Comparison of ENCODE assay signal across 7 mouse cellular contexts in genomic region chr2:138245631-138246289, GRCm38 (mm10). TPM values are rescaled to one million over a fixed set of nuclear protein-coding genes. Genes with fewer than 3 reads are reported as not detected.
A peak's percentile ranks its signal among the peaks of the same experiment; 100 is the strongest.
DNase-seq lines count a peak whose midpoint lies in the region; ATAC-seq lines count a peak whose summit lies in the region.

No protein-coding gene starts in this region.

- H3K27ac ChIP-seq in midbrain, embryonic 13.5 days = no peak overlapping the region
- H3K27ac ChIP-seq in midbrain, embryonic 11.5 days (ENCODE audit: low read depth, low read length) = no peak overlapping the region
- H3K27ac ChIP-seq in stomach, embryonic 15.5 days = peak overlapping the region; percentile 57

- no peak overlapping the region for H3K4me3 ChIP-seq in midbrain, embryonic 13.5 days (replicated peaks)
- H3K4me3 ChIP-seq in midbrain, embryonic 11.5 days (ENCODE audit: low read depth, low read length) = no peak overlapping the region
- no peak overlapping the region for H3K4me3 ChIP-seq in stomach, embryonic 15.5 days (replicated peaks)

- intact Hi-C loops in left cerebral cortex, postnatal 25 days (cut with DNase I) = no loop called here

- no peak overlapping the region for H3K4me2 ChIP-seq in midbrain, embryonic 13.5 days (replicated peaks)
- no peak overlapping the region for H3K4me2 ChIP-seq in midbrain, embryonic 11.5 days
- no peak overlapping the region for H3K4me2 ChIP-seq in stomach, embryonic 15.5 days

- WGBS in midbrain, embryonic 13.5 days = 66% methylated on average over 2 of the region's 2 CpGs
- WGBS in midbrain, embryonic 11.5 days = 78% methylated on average over 2 of the region's 2 CpGs
- 43% methylated on average over 2 of the region's 2 CpGs for WGBS in stomach, embryonic 15.5 days

- no peaks in the 10 kb centered on the region for H3K4me1 ChIP-seq in midbrain, embryonic 13.5 days (replicated peaks)
- H3K4me1 ChIP-seq in midbrain, embryonic 11.5 days (ENCODE audit: control insufficient read depth, insufficient read depth, low read length) = no peaks in the 10 kb centered on the region
- 0 out of 2 replicates have a peak, but pooled peaks cover 4% of the 10 kb centered on the region for H3K4me1 ChIP-seq in stomach, embryonic 15.5 days

- no peak overlapping the region for H3K9ac ChIP-seq in midbrain, embryonic 13.5 days (replicated peaks)
- no peak overlapping the region for H3K9ac ChIP-seq in midbrain, embryonic 11.5 days (ENCODE audit: low read length)
- no peak overlapping the region for H3K9ac ChIP-seq in stomach, embryonic 15.5 days

- no peaks in the 10 kb centered on the region for H3K36me3 ChIP-seq in midbrain, embryonic 13.5 days
- H3K36me3 ChIP-seq in midbrain, embryonic 11.5 days (ENCODE audit: control insufficient read depth, insufficient read depth, low read length) = no peaks in the 10 kb centered on the region
- no peaks in the 10 kb centered on the region for H3K36me3 ChIP-seq in stomach, embryonic 15.5 days

- H3K9me3 ChIP-seq in midbrain, embryonic 13.5 days = no peaks in the 10 kb centered on the region
- no peaks in the 10 kb centered on the region for H3K9me3 ChIP-seq in midbrain, embryonic 11.5 days (ENCODE audit: control insufficient read depth, low read length)
- no peaks in the 10 kb centered on the region for H3K9me3 ChIP-seq in stomach, embryonic 15.5 days

- peak; percentile 55; the same call in 1 of the 2 replicates for ATAC-seq in midbrain, embryonic 13.5 days
- ATAC-seq in midbrain, embryonic 11.5 days (ENCODE audit: low FRiP score) = no peak
- peak; percentile 81 for ATAC-seq in stomach, embryonic 15.5 days (ENCODE audit: insufficient read depth, low FRiP score, low read depth)

- no peaks in the 10 kb centered on the region for H3K27me3 ChIP-seq in midbrain, embryonic 13.5 days
- no peaks in the 10 kb centered on the region for H3K27me3 ChIP-seq in midbrain, embryonic 11.5 days (ENCODE audit: control insufficient read depth, insufficient read depth, low read length)
- H3K27me3 ChIP-seq in stomach, embryonic 15.5 days (replicated peaks) = no peaks in the 10 kb centered on the region

- DNase-seq in midbrain, embryonic 11.5 days (ENCODE audit: low spot score, missing footprints) = no peak
- DNase-seq in frontal cortex, postnatal 36 days (ENCODE audit: low spot score in 2 of 2) = peak; percentile 46 to 51
- DNase-seq in heart, postnatal 4 days = peak; percentile 73
- DNase-seq in left cerebral cortex, postnatal 25 days (ENCODE audit: low spot score in 2 of 2) = peak; percentile 40 to 63
- DNase-seq in thymus, postnatal 36 days = no peak

RNA-seq across cellular contexts. Expression of gene Btbd3, which starts 10.6 kb away (rescaled TPM):
- polyA plus RNA-seq in midbrain, embryonic 13.5 days (2015; fragmentation: Nextera tagmentation; extraction: Ambion mirVana) = 29.2 and 31.6 TPM in 2 replicates
- 18.3 and 23.3 TPM in 2 replicates for polyA plus RNA-seq in midbrain, embryonic 11.5 days (2014; fragmentation: Nextera tagmentation; extraction: Ambion mirVana)
- total RNA-seq in heart, postnatal 4 days (2021) = 10 to 100 TPM; 22.3 to 22.7 TPM
- 100 to 1,000 TPM; 137 to 144 TPM for total RNA-seq in left cerebral cortex, postnatal 25 days (2021)
- polyA plus RNA-seq in stomach, embryonic 15.5 days (2015; fragmentation: Nextera tagmentation; extraction: Ambion mirVana) = 19.6 and 21.3 TPM in 2 replicates

Comparison
In these comparisons a context has a peak if more than half of its experiments do, and no peak if none do; other contexts are left out.
1. DNase-seq: peak in frontal cortex, postnatal 36 days (2 of 2), heart, postnatal 4 days (single experiment) and left cerebral cortex, postnatal 25 days (2 of 2); none in midbrain, embryonic 11.5 days (single experiment) and thymus, postnatal 36 days (0 of 2).